Mouse (Mus musculus) heart, adult 9 months (tissue): ENCODE data around the gene Tex14.
"Not testable (repeated sequence)": the region's sequence is repeated elsewhere in the genome, so short reads cannot be mapped to it uniquely, and the experiment has no call there.

Experiments
- DNase-seq, 2 experiments: peaks; one replicate each; pipeline ENCODE4 v3.0.0; 2022; ENCODE audit warnings: low spot score in 2 of 2

Tex14 gene

DNA sequence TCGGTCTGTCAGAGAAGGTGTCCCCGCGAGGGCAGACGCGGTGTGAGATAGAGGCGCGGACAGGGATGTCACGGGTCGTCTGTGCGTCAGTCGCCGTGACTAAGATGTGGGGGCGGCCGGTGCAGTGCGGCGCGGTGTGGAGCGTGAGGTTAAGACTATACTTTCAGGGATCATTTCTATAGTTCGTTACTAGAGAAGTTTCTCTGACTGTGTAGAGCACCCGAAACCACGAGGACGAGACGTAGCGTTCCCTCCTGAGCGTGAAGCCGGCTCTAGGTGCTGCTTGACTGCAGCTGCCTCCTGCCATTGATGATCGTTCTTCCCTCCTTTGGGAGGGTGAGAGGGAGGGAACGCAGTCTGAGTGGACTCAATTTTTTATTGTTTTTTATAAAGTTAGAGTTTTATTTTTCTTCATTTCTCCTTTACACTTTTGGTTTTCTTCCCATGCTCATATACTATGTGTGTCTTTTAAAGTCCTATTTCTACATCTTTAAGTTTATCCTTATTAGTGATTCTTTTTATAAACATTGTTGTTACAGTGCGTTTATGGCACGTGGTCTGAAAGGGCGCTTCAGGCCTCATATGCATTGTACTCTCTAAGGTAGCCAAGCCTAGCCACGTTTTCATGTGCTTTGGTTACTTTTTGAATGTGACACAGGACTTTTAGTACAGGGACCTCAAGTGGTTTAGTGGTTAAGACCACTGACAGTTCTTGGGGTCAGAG, 43.8 kb downstream of the Tex14 start:
- peak; percentile 42 to 44 for DNase-seq

DNA sequence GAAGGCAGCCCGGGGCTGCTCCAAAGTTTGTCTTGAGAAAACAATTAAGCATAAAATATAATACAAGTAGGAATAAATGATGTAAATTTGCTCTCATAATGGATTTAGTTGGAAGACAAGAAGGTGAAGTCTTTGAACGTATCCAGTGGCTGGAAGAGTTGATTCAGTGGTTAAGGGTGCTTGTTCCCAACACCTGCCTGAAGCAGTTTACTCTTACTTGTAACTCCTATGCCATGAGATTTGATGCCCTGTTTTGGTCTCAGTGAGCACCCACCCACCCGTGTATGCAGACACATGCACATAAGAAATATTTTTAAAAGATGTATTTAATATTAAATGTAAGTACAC, 44.3 kb downstream of the Tex14 start:
- DNase-seq: no peak

DNA sequence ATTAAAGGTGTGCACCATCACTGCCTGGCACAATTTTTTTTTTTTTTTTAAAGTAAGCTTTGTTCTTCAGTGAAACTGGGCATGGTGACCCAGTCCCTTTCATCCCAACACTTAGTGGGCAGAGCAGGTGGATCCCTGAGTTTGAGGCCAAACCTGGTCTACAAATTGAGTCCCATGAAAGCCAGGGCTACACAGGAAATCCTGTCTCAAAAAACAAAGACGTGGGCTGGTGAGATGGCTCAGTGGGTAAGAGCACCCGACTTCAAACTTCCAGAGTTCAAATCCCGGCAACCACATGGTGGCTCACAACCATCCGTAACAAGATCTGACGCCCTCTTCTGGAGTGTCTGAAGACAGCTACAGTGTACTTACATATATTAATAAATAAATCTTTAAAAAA, 45.0 kb downstream of the Tex14 start:
- not testable (repeated sequence) for DNase-seq

DNA sequence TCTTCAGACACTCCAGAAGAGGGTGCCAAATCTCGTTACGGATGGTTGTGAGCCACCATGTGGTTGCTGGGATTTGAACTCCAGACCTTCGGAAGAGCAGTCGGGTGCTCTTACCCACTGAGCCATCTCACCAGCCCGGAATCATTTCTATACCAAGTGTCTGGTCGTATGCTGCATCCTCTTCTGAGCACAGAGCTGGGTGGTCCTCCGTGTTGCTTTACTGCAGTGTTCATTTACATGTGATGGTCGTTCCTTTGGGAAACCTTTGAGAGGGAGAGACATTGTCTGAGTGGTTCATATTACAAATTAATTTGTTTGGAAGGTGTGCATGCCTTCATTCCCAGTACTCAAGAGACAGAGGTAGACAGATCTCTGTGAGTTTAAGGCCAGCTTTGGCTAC, 47.9 kb downstream of the Tex14 start:
- DNase-seq: not testable (repeated sequence)

DNA sequence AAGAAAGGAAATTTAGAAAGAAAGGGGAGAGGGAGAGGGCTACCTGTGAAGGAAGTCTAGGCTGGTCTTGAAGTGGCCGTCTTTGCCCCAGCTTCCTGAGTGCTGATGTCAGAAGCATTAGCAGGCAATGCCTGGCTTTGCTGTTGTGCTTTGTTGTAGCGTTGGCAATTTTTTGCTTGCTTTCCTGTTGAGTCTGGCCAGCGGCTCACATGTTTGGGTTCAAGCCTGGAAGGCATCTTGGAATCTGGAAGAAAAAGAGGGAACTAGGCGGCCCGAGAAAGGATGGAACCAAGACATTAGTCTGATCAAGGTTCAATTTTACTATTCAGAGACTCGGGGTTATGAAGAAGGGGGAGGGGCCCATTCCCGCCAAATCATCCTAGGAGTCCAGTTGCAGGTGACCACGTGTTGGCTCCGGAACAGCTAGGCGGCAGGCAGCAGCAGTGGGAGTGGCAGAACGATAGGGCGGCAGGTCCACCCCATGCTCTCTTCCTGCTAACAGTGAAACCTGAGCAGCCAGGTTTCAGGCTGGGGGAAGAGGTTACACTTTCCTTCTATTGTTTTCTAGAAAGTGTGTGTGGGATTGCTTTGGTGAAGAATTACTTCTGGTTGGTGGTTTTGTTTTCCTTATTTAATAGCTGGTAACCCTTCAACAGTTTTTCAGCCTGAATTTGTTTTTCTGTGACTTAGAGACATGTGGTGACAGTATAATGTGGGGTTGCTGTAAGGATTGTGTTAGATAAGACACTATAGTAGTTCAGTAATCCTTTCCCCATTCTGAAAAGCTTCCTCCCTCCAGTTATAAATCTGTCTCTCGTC, 48.6 kb downstream of the Tex14 start:
- no peak for DNase-seq

DNA sequence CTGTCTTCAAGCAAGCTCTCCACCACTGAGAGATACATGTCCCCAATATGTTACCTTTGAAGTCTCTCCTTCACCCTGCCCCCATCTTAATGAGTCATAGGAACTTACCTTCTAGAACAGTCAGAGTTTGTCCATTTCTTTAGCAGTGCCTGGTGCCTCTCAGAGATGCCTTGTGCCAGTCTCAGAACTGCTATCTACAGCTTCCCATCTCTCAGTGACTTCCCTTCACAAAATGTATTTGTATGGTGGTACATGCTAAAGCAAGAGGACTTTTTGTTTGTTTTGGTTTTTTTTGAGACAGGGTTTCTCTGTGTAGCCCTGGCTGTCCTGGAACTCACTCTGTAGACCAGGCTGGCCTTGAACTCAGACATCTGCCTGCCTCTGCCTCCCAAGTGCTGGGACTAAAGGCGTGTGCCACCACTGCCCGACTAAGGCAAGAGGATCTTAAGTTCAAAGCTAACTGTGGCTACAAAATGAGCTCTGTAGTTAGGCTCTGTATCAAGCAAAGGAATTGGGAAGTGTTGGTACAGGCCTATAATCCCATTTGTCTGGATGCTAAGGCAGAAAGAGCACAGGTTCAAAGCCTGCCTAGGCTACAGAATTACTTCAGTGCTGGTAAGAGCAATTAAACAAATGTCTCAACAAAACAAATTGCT, 49.3 kb downstream of the Tex14 start:
- no peak for DNase-seq

DNA sequence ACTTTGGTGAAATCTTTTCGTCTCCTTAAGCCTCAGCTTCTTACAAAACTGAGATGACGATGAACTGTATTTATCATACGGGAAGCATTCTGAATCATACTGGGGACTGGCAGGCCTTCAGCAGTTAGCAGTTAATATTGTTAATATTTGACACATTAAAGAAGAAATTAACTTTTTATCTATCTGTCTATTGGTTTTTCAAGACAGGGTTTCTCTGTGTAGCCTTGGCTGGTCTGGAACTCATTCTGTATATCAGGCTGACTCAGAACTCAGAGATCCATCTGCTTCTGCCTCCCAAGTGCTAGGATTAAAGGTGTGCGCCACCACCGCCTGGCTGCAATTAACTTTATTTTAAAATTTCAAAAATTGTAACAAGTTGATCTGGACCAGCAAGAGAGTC, 50.7 kb downstream of the Tex14 start:
- no peak for DNase-seq

DNA sequence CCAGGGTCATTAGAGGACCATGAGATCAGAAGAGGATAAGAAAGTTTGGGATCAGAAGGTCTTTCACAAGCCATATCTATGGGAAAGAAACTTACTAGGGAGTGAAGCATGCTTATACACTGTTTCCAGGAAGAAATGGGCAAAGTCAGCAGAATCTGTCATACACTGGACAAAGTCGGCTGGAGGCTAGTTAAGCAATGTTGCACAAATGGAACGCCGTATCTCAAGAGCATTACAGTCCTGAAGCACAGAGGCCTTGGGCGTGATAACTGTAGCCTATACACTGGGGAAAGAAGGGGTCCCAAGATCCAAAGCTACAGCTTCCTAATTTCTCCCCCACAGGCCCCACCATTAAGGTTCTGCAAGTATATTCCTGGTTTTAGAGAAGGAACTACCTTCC, 51.1 kb downstream of the Tex14 start:
- no peak for DNase-seq

DNA sequence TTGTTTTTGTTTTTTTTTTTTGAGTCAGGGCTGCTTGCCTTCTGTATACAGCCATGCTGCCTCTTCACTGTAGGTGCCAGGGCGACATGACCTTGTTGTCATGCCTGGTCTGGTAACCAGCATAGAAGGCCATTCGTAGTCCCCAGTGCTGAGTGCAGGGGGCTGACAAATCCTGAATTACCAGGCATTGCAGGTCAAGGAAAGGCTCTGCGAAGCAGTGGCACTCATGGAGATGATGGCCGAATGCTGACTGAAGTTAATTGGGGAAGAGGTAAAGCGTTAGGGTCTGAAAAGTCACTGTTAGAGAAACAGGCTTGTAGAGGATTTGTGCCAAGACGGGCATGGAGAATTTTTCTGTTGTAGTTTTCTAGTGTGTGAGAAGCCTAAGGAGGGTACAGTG, 55.7 kb downstream of the Tex14 start:
- DNase-seq: no peak

DNA sequence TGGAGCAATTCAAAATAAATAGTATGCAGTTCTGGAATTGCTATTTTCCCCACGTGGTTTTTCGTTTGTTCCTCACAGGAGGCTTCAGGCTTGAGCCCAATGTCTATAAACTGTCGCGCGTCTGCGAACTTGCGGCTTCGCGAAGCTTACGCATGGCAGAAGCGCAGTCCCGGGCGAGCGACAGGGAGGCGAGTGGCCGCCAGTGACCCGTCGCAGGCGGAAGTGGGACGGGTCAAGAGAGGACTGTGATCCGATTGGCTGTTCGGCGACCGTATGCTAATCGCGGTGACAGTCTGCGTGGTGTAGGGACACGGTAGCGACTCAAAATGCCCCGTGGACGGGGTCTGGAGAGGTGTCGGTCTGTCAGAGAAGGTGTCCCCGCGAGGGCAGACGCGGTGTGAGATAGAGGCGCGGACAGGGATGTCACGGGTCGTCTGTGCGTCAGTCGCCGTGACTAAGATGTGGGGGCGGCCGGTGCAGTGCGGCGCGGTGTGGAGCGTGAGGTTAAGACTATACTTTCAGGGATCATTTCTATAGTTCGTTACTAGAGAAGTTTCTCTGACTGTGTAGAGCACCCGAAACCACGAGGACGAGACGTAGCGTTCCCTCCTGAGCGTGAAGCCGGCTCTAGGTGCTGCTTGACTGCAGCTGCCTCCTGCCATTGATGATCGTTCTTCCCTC, 57.1 kb downstream of the Tex14 start:
- peak; percentile 88 to 89 for DNase-seq

DNA sequence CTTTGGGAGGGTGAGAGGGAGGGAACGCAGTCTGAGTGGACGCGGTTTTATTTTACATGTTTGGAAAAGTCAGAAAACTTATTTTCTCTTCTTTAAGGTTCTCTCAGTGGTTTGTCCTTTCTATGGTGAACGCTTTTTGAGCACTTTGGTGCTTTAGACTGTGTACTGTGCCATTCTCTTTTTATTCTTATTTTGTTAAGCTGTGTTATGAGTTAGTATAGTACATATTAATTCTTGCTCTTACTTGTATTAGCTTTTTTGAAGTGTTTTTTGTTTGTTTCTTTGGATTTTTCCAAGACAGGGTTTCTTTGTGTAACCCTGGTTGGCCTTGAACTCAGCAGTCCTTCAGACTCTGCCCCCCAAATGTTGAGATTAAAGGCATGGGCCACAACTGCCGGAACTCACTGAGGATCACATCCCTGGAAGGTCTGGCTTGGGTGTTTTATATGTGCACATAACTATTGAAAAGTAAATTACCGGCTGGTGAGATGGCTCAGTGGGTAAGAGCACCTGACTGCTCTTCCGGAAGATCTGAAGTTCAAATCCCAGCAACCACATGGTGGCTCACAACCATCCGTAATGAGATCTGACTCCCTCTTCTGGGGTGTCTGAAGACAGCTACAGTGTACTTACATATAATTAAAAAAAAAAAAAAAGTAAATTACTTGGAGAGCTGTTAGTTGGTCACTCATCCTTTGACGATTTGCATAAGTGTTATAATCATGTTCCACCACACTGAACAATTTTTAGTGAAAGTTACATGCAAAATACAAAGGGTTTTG, 57.8 kb downstream of the Tex14 start:
- peak; percentile 55 to 64 for DNase-seq

DNA sequence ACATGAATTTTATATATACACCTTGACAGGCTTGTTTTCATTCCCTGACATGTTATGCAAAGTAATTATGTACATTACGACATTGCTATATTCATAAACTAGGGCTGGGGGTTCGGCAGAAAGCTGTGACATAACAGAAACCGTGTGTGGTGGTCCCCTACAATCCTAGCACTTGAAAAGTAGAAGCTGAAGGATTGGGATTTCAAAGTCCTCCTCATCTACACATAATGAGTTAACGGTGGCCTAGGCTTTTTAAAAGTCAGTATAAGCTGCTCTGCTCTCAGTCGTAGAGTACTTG, 58.3 kb downstream of the Tex14 start:
- DNase-seq: no peak

DNA sequence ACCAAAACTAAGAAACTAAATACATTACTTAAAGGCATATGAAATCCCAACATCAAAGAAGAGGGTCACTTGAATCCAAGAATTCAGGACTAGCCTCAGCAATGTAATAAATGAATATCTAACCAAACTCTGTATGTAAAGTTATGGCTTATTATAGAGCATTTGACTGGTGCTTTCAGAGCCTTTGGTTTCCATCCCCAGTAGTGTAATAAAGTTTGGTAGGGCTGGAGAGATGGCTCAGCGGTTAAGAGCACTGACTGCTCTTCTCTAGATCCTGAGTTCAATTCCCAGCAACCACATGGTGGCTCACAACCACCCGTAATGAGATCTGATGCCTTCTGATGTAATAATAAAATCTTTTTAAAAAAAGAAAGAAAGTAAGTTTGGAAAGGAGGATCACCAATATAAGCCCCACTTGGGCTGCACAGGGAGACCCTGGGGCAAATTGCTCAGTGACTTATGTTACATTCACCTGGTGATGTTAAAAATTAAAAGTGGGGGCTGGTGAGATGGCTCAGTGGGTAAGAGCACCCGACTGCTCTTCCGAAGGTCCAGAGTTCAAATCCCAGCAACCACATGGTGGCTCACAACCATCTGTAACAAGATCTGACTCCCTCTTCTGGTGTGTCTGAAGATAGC, 59.0 kb downstream of the Tex14 start:
- not testable (repeated sequence) for DNase-seq

DNA sequence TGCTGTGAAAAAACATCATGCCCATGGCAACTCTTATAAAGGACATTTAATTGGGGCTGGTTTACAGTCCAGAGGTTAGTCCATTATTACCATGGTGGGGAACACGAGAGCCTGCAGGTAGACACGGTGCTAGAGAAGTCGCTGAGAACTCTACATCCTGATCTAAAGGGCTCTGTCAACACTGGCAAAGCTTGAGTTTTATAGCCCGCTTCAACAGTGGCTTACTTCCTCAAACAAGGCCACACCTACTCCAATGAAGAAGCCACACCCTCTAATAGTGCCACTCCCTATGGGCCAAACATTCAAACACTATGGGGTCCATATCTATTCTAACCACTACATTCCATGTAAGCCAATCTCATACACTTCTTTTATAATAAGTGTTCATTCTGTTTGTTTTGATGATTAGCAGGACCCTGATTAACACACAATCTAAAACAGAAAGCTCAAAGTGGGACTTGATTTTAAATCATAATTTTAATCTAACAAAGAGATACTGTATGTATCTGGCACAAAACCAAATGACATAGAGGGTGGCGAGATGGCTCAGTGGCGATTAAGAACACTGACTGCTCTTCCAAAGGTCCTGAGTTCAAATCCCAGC, 61.2 kb downstream of the Tex14 start:
- no peak for DNase-seq

DNA sequence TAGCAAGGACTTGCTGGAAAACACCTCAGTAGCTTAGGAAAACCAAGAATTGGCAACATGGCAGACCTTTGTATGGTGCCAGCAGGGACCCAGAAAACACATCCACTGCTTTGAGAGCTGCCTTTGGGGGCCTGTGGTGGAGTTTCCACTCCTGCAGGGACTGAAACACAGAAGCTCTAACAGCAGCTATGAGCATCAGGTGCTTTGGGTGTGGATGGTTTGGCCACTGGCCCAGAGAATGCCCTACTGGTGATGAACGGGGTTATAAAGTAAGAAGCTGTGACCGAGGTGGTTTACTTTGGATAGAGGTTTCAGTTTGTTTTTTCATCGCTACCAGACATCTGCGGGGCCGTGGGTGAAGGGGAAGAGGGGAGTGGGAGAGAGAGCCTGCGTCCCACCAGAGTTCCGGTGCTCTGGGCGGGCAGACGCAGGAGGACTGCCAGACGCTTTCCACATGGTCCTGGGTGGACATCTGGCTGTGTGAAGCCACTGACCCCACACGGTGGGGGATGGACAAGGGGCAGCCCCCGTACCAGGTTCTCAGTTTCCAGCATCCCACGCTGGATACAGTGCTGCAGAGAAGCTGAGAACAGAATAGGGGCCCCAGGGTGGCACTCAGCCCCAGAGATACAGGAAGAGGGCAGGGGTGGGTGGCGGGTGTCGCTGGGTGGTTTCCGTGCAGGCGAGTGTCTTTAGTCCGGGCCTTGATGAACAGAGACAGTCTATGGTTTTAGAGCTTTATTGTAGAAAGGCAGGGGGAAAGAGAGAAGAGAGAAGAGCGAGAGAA, 62.8 kb downstream of the Tex14 start:
- no peak for DNase-seq

DNA sequence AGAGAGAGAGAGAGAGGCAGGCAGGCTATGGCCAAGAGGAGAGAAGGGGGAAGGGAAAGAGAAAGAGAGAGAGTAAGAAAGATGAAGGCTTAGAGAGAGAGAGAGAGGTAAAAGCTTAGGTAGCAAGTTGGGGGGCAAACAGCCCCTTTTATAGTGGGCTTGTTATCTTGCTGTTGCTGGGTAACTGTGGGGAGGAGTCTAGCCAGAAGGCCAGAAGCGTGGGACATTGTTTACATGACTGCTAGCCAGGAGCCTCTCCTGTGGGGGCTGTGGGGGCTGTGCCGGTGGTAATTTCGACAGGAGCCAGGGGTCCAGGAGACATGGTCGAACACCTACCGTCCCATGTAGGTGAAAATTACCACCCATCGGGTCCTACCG, 63.4 kb downstream of the Tex14 start:
- DNase-seq: no peak

DNA sequence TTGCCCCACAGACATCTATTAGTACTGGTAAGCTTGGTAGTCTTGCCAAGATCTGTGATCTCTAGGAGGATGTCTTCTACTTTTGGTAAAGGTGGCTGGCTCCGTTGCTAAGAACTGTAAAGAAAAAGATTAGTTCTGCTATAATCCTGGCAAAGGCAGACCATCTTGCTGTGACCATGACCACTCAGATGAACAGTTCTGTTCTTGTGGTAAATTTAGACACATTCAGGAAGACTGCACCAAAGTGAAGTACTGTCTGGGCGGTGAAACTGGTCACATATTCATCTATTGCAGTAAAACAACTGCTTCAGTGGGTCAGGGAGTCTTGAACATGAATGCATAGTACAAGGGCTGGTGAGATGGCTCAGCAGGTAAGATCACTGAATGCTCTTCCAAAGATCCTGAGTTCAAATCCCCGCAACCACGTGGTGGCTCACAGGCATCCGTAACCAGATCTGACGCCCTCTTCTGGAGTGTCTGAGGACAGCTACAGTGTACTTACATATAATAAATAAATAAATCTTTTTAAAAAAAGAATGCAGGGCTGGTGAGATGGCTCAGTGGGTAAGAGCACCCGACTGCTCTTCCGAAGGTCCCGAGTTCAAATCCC, 63.9 kb downstream of the Tex14 start:
- no peak for DNase-seq

DNA sequence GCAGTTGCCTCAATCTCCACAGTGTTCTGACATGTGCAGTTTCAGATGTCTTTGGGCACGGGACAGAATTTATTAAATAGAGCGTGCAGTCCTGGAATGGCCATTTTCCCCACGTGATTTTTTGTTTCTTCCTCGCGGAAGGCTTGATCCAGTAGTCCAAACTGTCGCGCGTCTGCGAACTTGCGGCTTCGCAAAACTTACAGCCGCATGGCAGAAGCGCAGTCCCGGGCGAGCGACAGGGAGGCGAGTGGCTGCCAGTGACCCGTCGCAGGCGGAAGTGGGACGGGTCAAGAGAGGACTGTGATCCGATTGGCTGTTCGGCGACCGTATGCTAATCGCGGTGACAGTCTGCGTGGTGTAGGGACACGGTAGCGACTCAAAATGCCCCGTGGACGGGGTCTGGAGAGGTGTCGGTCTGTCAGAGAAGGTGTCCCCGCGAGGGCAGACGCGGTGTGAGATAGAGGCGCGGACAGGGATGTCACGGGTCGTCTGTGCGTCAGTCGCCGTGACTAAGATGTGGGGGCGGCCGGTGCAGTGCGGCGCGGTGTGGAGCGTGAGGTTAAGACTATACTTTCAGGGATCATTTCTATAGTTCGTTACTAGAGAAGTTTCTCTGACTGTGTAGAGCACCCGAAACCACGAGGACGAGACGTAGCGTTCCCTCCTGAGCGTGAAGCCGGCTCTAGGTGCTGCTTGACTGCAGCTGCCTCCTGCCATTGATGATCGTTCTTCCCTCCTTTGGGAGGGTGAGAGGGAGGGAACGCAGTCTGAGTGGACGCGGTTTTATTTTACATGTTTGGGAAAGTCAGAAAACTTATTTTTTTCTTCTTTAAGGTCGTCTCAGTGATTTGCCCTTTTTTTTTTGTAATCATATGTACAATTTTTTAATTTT, 66.2 kb downstream of the Tex14 start:
- peak; percentile 77 for DNase-seq

DNA sequence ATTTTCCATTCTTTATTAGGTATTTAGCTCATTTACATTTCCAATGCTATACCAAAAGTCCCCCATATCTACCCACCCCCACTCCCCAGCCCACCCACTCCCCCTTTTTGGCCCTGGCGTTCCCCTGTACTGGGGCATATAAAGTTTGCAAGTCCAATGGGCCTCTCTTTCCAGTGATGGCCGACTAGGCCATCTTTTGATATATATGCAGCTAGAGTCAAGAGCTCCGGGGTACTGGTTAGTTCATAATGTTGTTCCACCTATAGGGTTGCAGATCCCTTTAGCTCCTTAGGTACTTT, 66.8 kb downstream of the Tex14 start:
- DNase-seq: not testable (repeated sequence)
